Mouse (Mus musculus): Measurements from ENCODE around the gene Btg2.

Gene Btg2

GRCm38 (mm10) chr1:134078802-134079476 is at the start of gene Btg2:
Btg2 (minus strand) TSS chr1:134079120.
- peak; percentile 99 for DNase-seq (ENCODE audit: low spot score)

- DNase-seq (ENCODE audit: low spot score): no peak
These were observed 43.3 kb upstream of the Btg2 start for GRCm38 (mm10) chr1:134122195-134122594.

GRCm38 (mm10) chr1:134120179-134120578 is 41.3 kb upstream of the Btg2 start:
- peak; percentile 56 for DNase-seq (ENCODE audit: low spot score)

GRCm38 (mm10) chr1:134117110-134117509 is 38.2 kb upstream of the Btg2 start:
- no peak for DNase-seq (ENCODE audit: low spot score)

GRCm38 (mm10) chr1:134115424-134115823 is 36.5 kb upstream of the Btg2 start:
- no peak for DNase-seq (ENCODE audit: low spot score)

GRCm38 (mm10) chr1:134114730-134115129 is 35.8 kb upstream of the Btg2 start:
- no peak for DNase-seq (ENCODE audit: low spot score)

- DNase-seq (ENCODE audit: low spot score): no peak
These were observed 35.1 kb upstream of the Btg2 start for GRCm38 (mm10) chr1:134114018-134114417.

- no peak for DNase-seq (ENCODE audit: low spot score)
These were observed 34.6 kb upstream of the Btg2 start for GRCm38 (mm10) chr1:134113560-134113959.

- DNase-seq (ENCODE audit: low spot score): no peak
These were observed 32.1 kb upstream of the Btg2 start, which contains the start of gene Chit1 for GRCm38 (mm10) chr1:134110979-134111378. Chit1 (plus strand) TSS chr1:134111242.

- DNase-seq (ENCODE audit: low spot score): no peak
These were observed 31.5 kb upstream of the Btg2 start for GRCm38 (mm10) chr1:134110449-134110848.

GRCm38 (mm10) chr1:134110015-134110414 is 31.1 kb upstream of the Btg2 start:
- no peak for DNase-seq (ENCODE audit: low spot score)

- no peak for DNase-seq (ENCODE audit: low spot score)
These were observed 28.9 kb upstream of the Btg2 start for GRCm38 (mm10) chr1:134107777-134108176.

- DNase-seq (ENCODE audit: low spot score): peak; percentile 66
These were observed 27.8 kb upstream of the Btg2 start for GRCm38 (mm10) chr1:134106719-134107118.

- DNase-seq (ENCODE audit: low spot score): peak; percentile 70
These were observed 27.0 kb upstream of the Btg2 start for GRCm38 (mm10) chr1:134105764-134106430.

- no peak for DNase-seq (ENCODE audit: low spot score)
These were observed 26.3 kb upstream of the Btg2 start for GRCm38 (mm10) chr1:134105043-134105763.

- no peak for DNase-seq (ENCODE audit: low spot score)
These were observed 24.9 kb upstream of the Btg2 start for GRCm38 (mm10) chr1:134103861-134104260.

- DNase-seq (ENCODE audit: low spot score): no peak
These were observed 22.7 kb upstream of the Btg2 start for GRCm38 (mm10) chr1:134101593-134101992.

- no peak for DNase-seq (ENCODE audit: low spot score)
These were observed 22.0 kb upstream of the Btg2 start for GRCm38 (mm10) chr1:134100928-134101327.

GRCm38 (mm10) chr1:134100401-134100800 is 21.5 kb upstream of the Btg2 start:
- no peak for DNase-seq (ENCODE audit: low spot score)

- DNase-seq (ENCODE audit: low spot score): peak; percentile 16
These were observed 20.8 kb upstream of the Btg2 start for GRCm38 (mm10) chr1:134099516-134100235.

- peak; percentile 89 for DNase-seq (ENCODE audit: low spot score)
These were observed 20.0 kb upstream of the Btg2 start for GRCm38 (mm10) chr1:134098726-134099515.
